Mouse (Mus musculus): Measurements from ENCODE around the gene Lrmda. TPM values are rescaled to one million over a fixed set of nuclear protein-coding genes. Genes with fewer than 3 reads are reported as not detected.

Gene Lrmda
- total RNA-seq, 2 experiments from 2014 or later = 2.6 to 2.9 TPM

DNA sequence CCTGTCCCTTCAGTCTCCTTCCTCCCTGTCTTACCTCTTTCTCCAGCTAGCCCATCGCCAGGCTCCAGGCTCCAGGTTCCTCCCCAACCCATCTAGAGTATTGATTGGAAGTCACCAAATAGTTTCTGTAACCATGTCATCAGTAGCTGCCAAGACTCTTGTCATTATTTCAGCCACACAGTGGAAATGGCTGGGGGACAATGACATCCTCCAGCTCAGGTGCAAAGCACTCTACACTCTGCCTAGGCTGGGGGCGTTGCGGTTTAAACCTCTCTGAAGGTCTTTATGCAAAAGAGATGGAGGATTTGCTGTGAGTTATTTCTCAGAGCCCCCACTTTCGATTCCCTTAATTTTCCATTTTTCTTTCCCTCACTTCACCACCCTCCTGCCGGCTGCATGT is 287.2 kb downstream of the Lrmda start:
- H3K4me3 ChIP-seq = no peak overlapping the region
- H3K27ac ChIP-seq = no peak overlapping the region
- intact Hi-C loops (cut with DNase I) = no loop called here
- no peak for TF ChIP-seq CTCF (IDR thresholded peaks at IDR 0.05)
- no peak for DNase-seq

DNA sequence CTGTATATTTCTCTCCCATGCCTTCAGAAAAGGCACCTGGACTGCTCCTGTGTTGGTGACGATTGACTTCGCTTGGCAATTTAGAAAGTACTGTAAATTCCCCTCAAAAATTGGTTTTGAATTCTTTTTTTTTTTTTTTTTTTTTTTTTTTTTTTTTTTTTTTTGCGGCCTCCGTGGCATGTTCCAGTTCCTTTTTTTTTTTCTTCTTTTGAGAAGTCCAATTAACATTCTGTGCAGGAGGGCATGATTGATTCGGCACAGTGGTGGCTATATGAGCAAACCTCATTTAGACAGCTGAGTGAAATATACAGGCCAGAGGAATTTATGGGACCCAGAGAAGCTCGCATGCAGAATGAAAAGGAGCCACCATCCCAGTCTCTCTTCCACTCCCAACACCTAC is 288.5 kb downstream of the Lrmda start:
- intact Hi-C loops (cut with DNase I) = no loop called here
- no peak for DNase-seq
- H3K4me3 ChIP-seq = no peak overlapping the region
- no peak for TF ChIP-seq CTCF (IDR thresholded peaks at IDR 0.05)
- H3K27ac ChIP-seq = no peak overlapping the region

DNA sequence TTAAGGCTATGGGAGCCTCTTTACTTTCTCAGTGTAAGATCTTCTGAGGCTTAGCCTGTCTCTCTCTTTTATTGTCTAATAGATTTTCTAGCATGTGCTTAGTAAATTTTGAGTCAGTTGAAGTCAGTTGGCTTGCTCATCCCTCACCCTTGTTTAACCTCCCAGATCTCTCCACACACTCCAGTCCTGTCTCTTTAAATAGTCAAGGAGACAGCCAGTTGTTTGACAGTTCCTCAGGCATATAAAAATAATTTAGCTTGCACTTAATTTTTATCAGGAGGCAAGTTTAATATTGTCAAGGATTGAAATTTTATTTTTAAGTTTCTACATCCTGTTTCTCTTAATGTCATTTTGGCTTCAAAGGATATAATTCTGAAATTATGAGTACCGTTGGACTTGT is 303.5 kb downstream of the Lrmda start:
- no peak for TF ChIP-seq CTCF (IDR thresholded peaks at IDR 0.05)
- intact Hi-C loops (cut with DNase I) = no loop called here
- Histone ChIP-seq H3K4me3 (no peak overlapping the region), H3K27ac (no peak overlapping the region)
- no peak for DNase-seq

- peak overlapping the region; percentile 48; the same call in 1 of the 2 replicates for H3K27ac ChIP-seq
- no peak overlapping the region for H3K4me3 ChIP-seq
- DNase-seq = peak; percentile 28
- intact Hi-C loops (cut with DNase I) = no loop called here
- TF ChIP-seq CTCF (IDR thresholded peaks at IDR 0.05) = no peak
Measured at GRCm38 (mm10) chr14:22323530-22324292, 304.2 kb downstream of the Lrmda start.

GRCm38 (mm10) chr14:22326218-22326964 is 306.9 kb downstream of the Lrmda start:
- Histone ChIP-seq H3K27ac (no peak overlapping the region), H3K4me3 (no peak overlapping the region)
- no peak for DNase-seq
- TF ChIP-seq CTCF (IDR thresholded peaks at IDR 0.05) = no peak
- intact Hi-C loops (cut with DNase I) = no loop called here

DNA sequence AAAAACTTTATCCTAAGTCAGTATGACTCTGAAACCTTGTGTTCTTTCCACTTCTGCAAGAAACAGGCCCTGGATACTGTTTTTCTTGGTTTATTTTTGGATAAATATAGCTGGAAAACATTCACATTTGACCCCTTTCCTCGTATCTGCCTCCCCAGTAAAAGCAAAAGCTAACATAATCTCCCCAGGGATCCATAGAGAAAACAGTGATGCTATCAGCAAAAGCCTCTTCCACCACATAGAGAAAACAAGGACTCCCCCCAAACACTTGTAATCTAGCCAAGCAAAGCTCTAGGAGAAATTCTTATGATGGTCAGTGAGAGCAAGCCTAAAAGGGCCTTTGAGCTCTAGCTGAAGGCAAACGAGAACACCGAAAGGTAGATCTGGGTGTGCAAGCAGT is 309.7 kb downstream of the Lrmda start:
- DNase-seq = no peak
- no peak for TF ChIP-seq CTCF (IDR thresholded peaks at IDR 0.05)
- H3K4me3 ChIP-seq = no peak overlapping the region
- intact Hi-C loops (cut with DNase I) = no loop called here
- H3K27ac ChIP-seq = peak overlapping the region; percentile 64

DNA sequence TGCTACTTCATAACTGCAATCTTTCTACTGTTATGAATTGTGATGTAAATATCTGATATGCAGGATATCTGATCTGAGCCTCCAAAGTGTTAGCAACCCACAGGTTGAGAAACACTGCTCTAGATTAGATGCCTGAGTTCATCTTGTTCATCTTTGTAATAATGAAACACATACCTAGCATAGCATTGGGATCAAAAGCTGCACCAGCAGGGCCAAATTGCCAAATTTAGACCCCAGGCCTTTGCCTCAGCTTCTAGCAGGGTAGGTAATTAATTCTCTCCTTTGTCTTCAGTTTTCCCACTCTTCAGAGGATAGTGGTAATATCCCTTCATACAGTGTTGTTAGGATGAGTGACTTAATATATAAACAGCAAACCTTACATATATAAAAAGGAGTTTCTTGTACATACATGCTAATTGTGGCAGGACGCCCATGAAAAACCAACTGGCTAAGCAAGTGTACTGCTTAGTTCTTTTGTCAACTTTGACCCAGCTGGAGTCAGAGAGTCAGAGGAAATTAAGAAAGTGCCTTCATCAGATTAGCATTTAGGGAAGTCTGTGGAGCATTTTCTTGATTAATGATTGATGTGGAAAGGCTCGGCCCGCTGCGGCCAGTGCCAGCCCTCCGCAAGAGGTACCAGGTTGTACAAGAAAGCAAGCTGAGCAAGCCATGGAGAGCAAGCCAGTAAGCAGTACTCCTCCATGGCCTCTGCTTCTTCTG is 315.7 kb downstream of the Lrmda start:
- intact Hi-C loops (cut with DNase I) = no loop called here
- Histone ChIP-seq H3K4me3 (no peak overlapping the region), H3K27ac (no peak overlapping the region)
- TF ChIP-seq CTCF (IDR thresholded peaks at IDR 0.05) = no peak
- DNase-seq = no peak

DNA sequence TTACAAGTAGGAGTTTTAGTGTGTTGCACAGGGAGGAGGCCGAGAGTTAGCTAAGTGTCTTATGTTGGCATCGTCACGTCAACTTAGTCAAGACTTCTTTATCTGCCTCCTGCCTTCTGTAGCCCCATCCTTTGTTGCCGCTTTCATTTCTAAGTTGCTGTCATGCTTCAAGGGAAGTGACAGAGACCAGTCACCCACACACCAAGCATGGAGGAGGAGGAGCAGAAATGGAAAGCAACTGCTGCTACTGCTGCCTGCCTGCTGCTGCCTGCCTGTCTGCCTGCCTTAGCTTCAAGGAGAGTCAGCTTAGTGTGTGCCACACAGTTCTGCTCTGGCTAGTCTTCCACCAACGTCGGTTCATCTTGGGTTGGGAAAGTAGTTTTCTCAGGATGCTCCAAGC is 319.7 kb downstream of the Lrmda start:
- no peak for DNase-seq
- no peak for TF ChIP-seq CTCF (IDR thresholded peaks at IDR 0.05)
- H3K4me3 ChIP-seq = no peak overlapping the region

DNA sequence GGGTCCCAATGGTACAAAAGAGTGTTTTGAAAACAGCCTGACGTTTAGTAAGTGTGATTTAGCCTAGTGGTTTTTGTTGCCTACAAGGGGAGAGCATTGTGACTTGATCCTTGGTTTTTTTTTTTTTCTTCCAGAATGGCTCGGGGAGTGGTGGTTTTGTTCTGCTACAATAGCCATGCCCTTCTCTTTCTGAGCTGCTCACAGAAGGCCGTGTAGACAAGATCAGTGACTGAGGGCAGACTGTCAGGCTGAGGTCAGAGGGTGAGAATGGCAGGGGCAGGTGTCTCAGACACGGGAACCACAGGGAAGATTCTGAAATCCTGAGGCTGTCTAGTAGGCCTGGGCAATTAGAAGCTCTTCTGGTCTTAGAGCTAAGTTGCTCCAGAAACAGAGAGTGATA is 323.8 kb downstream of the Lrmda start:
- no peak overlapping the region for H3K27ac ChIP-seq

More for the DNA sequence above, 319.7 kb downstream of the Lrmda start:
- intact Hi-C loops (cut with DNase I) = no loop called here
- H3K27ac ChIP-seq = no peak overlapping the region

DNA sequence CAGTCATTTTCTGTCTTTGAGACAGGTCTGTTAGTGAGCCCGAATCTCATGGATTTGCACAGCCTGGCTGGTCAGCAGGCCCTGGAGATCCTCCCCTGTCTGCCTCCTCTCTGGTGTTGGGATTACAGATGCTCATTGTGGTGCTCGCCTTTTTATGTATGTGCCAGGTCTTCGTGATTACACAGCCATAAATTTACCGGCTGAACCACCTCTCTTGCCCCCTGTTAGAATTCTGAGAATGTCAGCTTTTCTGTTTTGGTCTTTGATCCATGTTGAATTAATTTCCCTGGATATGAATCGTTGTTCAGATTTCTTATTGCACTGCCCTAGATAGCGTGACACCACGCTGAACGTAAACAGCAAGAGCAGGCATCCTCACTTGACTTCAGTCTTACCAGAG is 325.7 kb downstream of the Lrmda start:
- no peak overlapping the region for H3K4me3 ChIP-seq
- intact Hi-C loops (cut with DNase I) = no loop called here
- no peak for TF ChIP-seq CTCF (IDR thresholded peaks at IDR 0.05)
- H3K27ac ChIP-seq = no peak overlapping the region
- DNase-seq = no peak

More for the DNA sequence above, 323.8 kb downstream of the Lrmda start:
- no peak for TF ChIP-seq CTCF (IDR thresholded peaks at IDR 0.05)
- H3K4me3 ChIP-seq = no peak overlapping the region
- no peak for DNase-seq
- intact Hi-C loops (cut with DNase I) = no loop called here

GRCm38 (mm10) chr14:22353626-22354025 is 334.1 kb downstream of the Lrmda start:
- no peak overlapping the region for H3K27ac ChIP-seq
- intact Hi-C loops (cut with DNase I) = no loop called here
- no peak for TF ChIP-seq CTCF (IDR thresholded peaks at IDR 0.05)
- DNase-seq = no peak
- H3K4me3 ChIP-seq = no peak overlapping the region

DNA sequence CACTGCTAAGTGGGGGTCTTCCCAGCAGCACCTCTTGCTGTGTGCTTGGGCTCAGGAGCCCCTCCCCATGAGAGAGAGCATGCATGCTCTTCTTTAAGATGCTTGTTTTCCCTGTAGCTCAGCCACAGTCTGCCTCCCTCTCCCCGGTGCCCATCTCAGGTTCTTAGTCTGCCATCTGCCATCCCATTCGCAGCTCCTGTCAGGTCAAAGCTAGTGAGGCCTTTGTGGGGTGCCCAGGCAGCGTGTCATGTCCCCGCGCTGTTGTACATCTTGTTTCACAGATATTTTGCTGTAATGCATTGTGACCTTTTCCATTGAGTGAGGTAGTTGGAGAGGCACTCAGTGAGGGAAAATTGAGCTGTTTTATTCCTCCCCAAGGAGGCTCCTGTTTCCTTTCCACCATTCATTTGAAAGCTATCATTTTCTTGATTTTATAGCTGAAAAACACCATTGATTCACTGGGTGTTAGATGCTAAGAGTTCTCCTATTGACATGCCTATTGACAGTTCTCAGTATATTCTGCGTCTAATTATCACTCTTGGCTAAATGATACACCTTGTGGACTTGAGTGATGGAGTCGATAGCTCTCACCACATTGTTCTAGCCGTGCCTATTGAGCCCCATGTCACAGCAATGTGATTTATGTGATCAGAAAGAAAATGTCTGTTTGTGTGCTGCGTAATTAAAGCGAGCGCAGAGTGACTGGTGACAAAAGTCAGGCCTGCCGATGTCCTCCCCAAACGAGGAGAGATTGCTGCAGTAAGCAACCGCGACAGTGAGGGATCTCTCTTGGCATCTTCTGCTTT is 335.5 kb downstream of the Lrmda start:
- TF ChIP-seq CTCF (IDR thresholded peaks at IDR 0.05) = no peak
- no peak for DNase-seq
- H3K4me3 ChIP-seq = no peak overlapping the region
- H3K27ac ChIP-seq = no peak overlapping the region
- intact Hi-C loops (cut with DNase I) = no loop called here

Data from gastrocnemius, adult 2 months (tissue).